Mouse (Mus musculus) v-Abl transformed pro-B cells (cell line): ENCODE measurements at regions not wholly inside any gene's neighbourhood (a gene's known extent, or its start where the extent isn't known, plus 50 kb on each side); places are given as distances from the start of the nearest gene placed in this dataset.

Experiments used
- in situ Hi-C, 2 experiments: fragments of 400-800 bp; cut with MboI; formaldehyde crosslinking; loops; one replicate each; pipeline ENCODE4 v1.15.1; 2025; ENCODE audit not compliant: unreplicated experiment in 2 of 2

- in situ Hi-C loops: no loop called here
Measured at GRCm38 (mm10) chr13:112099953-112100591, 188.2 kb upstream of the Ankrd55 start.

GRCm38 (mm10) chr13:112100592-112101420 is 187.4 kb upstream of the Ankrd55 start:
- in situ Hi-C loops: no loop called here

GRCm38 (mm10) chr13:112101421-112101756 is 186.9 kb upstream of the Ankrd55 start:
- in situ Hi-C loops: no loop called here

- in situ Hi-C loops: no loop called here
Measured at GRCm38 (mm10) chr13:112105953-112106352, 182.3 kb upstream of the Ankrd55 start.

GRCm38 (mm10) chr13:112114741-112115201 is 173.5 kb upstream of the Ankrd55 start:
- in situ Hi-C loops: no loop called here

GRCm38 (mm10) chr13:112116101-112116726 is 172.0 kb upstream of the Ankrd55 start:
- in situ Hi-C loops: no loop called here

- in situ Hi-C loops: no loop called here
Measured at GRCm38 (mm10) chr13:112118564-112118963, 169.7 kb upstream of the Ankrd55 start.

GRCm38 (mm10) chr13:112119611-112120041 is 168.6 kb upstream of the Ankrd55 start:
- in situ Hi-C loops: no loop called here

- in situ Hi-C loops: no loop called here
Measured at GRCm38 (mm10) chr13:112120346-112120745, 167.9 kb upstream of the Ankrd55 start.

GRCm38 (mm10) chr13:112121110-112121509 is 167.1 kb upstream of the Ankrd55 start:
- in situ Hi-C loops: no loop called here

GRCm38 (mm10) chr13:112122842-112123373 is 165.3 kb upstream of the Ankrd55 start:
- in situ Hi-C loops: no loop called here

GRCm38 (mm10) chr13:112125769-112126469 is 162.3 kb upstream of the Ankrd55 start:
- in situ Hi-C loops: no loop called here

GRCm38 (mm10) chr13:112130220-112130619 is 158.0 kb upstream of the Ankrd55 start:
- in situ Hi-C loops: no loop called here

- in situ Hi-C loops: no loop called here
Measured at GRCm38 (mm10) chr13:112130774-112131173, 157.5 kb upstream of the Ankrd55 start.

GRCm38 (mm10) chr13:112131191-112131590 is 157.1 kb upstream of the Ankrd55 start:
- in situ Hi-C loops: no loop called here

GRCm38 (mm10) chr13:112133736-112134135 is 154.5 kb upstream of the Ankrd55 start:
- in situ Hi-C loops: no loop called here

- in situ Hi-C loops: no loop called here
Measured at GRCm38 (mm10) chr13:112134701-112135100, 153.6 kb upstream of the Ankrd55 start.

- in situ Hi-C loops: no loop called here
Measured at GRCm38 (mm10) chr13:112135777-112136176, 152.5 kb upstream of the Ankrd55 start.

- in situ Hi-C loops: no loop called here
Measured at GRCm38 (mm10) chr13:112136850-112137249, 151.4 kb upstream of the Ankrd55 start.

- in situ Hi-C loops: no loop called here
Measured at GRCm38 (mm10) chr13:112140871-112141270, 147.4 kb upstream of the Ankrd55 start.
